Comparison of ENCODE assay signal across 33 mouse cellular contexts in the genomic region with DNA sequence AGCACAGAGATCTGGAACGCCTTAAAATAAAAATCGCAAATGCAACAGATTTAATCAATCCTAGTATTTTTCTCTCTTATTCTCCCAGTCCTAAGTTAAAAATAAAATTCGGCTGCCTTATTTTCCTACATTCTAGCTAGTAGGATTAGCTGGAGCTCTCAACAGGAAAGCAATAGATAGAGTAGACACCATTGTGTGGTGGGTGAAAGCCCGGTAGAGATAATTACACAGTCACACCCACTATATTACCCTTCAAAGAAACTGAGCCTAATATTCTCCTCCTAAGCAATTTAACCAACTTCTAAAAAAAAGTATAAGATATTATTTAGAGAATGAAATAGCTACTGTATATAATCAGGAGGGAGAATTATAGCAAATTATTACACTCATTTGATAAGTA.
"Had no signal": no experiment of that assay in that cellular context is flagged by ENCODE, and none has a peak within 500 bp of the region (broad histone marks: within the 10 kb centered on the region; RNA-seq: fewer than 3 reads in every experiment).

No protein-coding gene starts in this region.

- H3K9me3 ChIP-seq: heart, embryonic 12.5 days; heart, embryonic 13.5 days; heart, embryonic 15.5 days; hindbrain, embryonic 10.5 days; hindbrain, embryonic 12.5 days; hindbrain, embryonic 13.5 days; hindbrain, embryonic 15.5 days; intestine, embryonic 15.5 days; kidney, embryonic 15.5 days had no signal

- H3K4me1 ChIP-seq: heart, embryonic 12.5 days; heart, embryonic 15.5 days; hindbrain, embryonic 10.5 days; hindbrain, embryonic 12.5 days; hindbrain, embryonic 13.5 days; hindbrain, embryonic 15.5 days; intestine, embryonic 15.5 days; kidney, embryonic 15.5 days had no signal

- ATAC-seq: hindbrain, embryonic 16.5 days; hindbrain, postnatal 0 days; inflammation-experienced regulatory T-cells, adult 6 months; intestine, embryonic 15.5 days; intestine, embryonic 16.5 days; intestine, postnatal 0 days had no signal

- H3K27me3 ChIP-seq: heart, embryonic 12.5 days; heart, embryonic 13.5 days; heart, embryonic 15.5 days; hindbrain, embryonic 12.5 days; hindbrain, embryonic 13.5 days; hindbrain, embryonic 15.5 days; intestine, embryonic 15.5 days; kidney, embryonic 15.5 days had no signal

- H3K9ac ChIP-seq: heart, embryonic 12.5 days; heart, embryonic 13.5 days; heart, embryonic 15.5 days; hindbrain, embryonic 12.5 days; hindbrain, embryonic 13.5 days; hindbrain, embryonic 14.5 days; hindbrain, embryonic 15.5 days; intestine, embryonic 15.5 days; kidney, embryonic 15.5 days had no signal

- H3K36me3 ChIP-seq: heart, embryonic 12.5 days; heart, embryonic 13.5 days; heart, embryonic 15.5 days; hindbrain, embryonic 10.5 days; hindbrain, embryonic 12.5 days; hindbrain, embryonic 13.5 days; hindbrain, embryonic 15.5 days; intestine, embryonic 15.5 days; kidney, embryonic 15.5 days had no signal

- DNase-seq: heart, postnatal 10 days; heart, postnatal 14 days; heart, postnatal 36 days; heart, postnatal 4 days; kidney, adult 11 months; kidney, adult 18-20 months; kidney, adult 2 months; kidney, adult 8-10 months; kidney, adult 9 months; kidney, postnatal 10 days; kidney, postnatal 14 days; kidney, postnatal 25 days; kidney, postnatal 36 days; kidney, postnatal 4 days; layer of hippocampus, adult 9-11 months; layer of hippocampus, postnatal 36 days had no signal

- H3K4me2 ChIP-seq: heart, embryonic 12.5 days; heart, embryonic 13.5 days; heart, embryonic 15.5 days; hindbrain, embryonic 12.5 days; hindbrain, embryonic 13.5 days; hindbrain, embryonic 14.5 days; hindbrain, embryonic 15.5 days; intestine, embryonic 15.5 days; kidney, embryonic 15.5 days had no signal

- H3K4me3 ChIP-seq: heart, embryonic 12.5 days; heart, embryonic 13.5 days; heart, embryonic 15.5 days; hindbrain, embryonic 10.5 days; hindbrain, embryonic 12.5 days; hindbrain, embryonic 13.5 days; hindbrain, embryonic 15.5 days; intestine, embryonic 15.5 days; kidney, embryonic 15.5 days; left cerebral cortex, adult 2 months had no signal

- H3K27ac ChIP-seq: heart, embryonic 13.5 days; heart, embryonic 15.5 days; hindbrain, embryonic 10.5 days; hindbrain, embryonic 12.5 days; hindbrain, embryonic 13.5 days; hindbrain, embryonic 14.5 days; hindbrain, embryonic 15.5 days; hindbrain, postnatal 0 days; intestine, embryonic 15.5 days; kidney, embryonic 15.5 days; kidney, postnatal 0 days; left cerebral cortex, adult 2 months had no signal
